Comparison of ENCODE assay signal across 8 mouse cellular contexts in the genomic region with DNA sequence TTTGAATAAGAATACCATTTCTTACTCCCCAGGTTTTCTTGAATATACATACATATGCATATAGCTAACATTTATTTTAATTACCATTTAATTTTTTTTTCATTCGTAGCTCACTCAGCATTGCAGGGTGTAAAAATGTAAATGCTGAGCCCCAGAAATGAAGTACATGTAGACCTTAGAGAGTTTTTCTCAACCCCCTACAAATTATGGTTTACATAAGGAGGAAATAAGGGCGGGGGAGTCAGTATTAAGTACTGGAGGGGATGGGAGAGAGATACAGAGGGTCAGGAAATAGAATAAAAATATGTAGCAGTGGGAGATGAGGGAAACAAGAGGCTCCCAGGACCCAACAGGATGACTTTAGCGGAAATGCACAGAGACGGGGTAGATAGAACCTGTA.
DNase-seq lines count a peak whose midpoint lies in the region; ATAC-seq and TF ChIP-seq lines count a peak whose summit lies in the region.
"Had no signal": no experiment of that assay in that cellular context is flagged by ENCODE, and none has a peak within 500 bp of the region (broad histone marks: within the 10 kb centered on the region; RNA-seq: fewer than 3 reads in every experiment).

No protein-coding gene starts in this region.

- ATAC-seq in liver, embryonic 11.5 days (replicated peaks; ENCODE audit: low FRiP score), result no peak
- no peak; the same call in 1 of the 2 replicates for ATAC-seq in forebrain, embryonic 16.5 days
- no peak for ATAC-seq in limb, embryonic 14.5 days (ENCODE audit: low FRiP score, low read depth)

- 31% methylated on average over 4 of the region's 4 CpGs for WGBS in liver, embryonic 11.5 days
- 32% methylated on average over 4 of the region's 4 CpGs for WGBS in forebrain, embryonic 16.5 days
- 40% methylated on average over 4 of the region's 4 CpGs for WGBS in limb, embryonic 14.5 days
- 30% methylated on average over 4 of the region's 4 CpGs for WGBS in olfactory bulb, adult 2 months

- H3K4me3 ChIP-seq in liver, embryonic 11.5 days (ENCODE audit: low read depth, low read length), result no peak overlapping the region
- no peak overlapping the region for H3K4me3 ChIP-seq in forebrain, embryonic 16.5 days (replicated peaks; ENCODE audit: low read length)
- H3K4me3 ChIP-seq in limb, embryonic 14.5 days (replicated peaks; ENCODE audit: low read length), result peak overlapping the region; percentile 11; the same call in 1 of the 2 replicates
- no peak overlapping the region for H3K4me3 ChIP-seq in olfactory bulb, adult 2 months (ENCODE audit: insufficient read depth, low read depth, low read length)

- no peak overlapping the region for H3K9ac ChIP-seq in liver, embryonic 11.5 days (ENCODE audit: low read depth, low read length)
- no peak overlapping the region for H3K9ac ChIP-seq in forebrain, embryonic 16.5 days (replicated peaks; ENCODE audit: low read depth, low read length)
- H3K9ac ChIP-seq in limb, embryonic 14.5 days (ENCODE audit: low read depth, low read length, severe bottlenecking), result peak overlapping the region; percentile 18; the same call in 1 of the 2 replicates
- H3K9ac ChIP-seq: liver, embryonic 14.5 days had no signal

- TF ChIP-seq POLR2A in limb, embryonic 14.5 days (IDR thresholded peaks at IDR 0.05; ENCODE audit: borderline replicate concordance, extremely low read depth, insufficient read depth, insufficient read length), result no peak
- no peak for TF ChIP-seq POLR2A in olfactory bulb, adult 2 months (IDR thresholded peaks at IDR 0.05; ENCODE audit: insufficient read depth, low read depth, low read length)

- TF ChIP-seq CTCF in olfactory bulb, adult 2 months (IDR thresholded peaks at IDR 0.05; ENCODE audit: insufficient read depth, low read depth, low read length), result no peak

- no peak for DNase-seq in liver, embryonic 11.5 days (ENCODE audit: low spot score)
- DNase-seq in liver, result no peak
- DNase-seq in limb, embryonic 14.5 days (ENCODE audit: low spot score), result no peak
- no peak for DNase-seq in right cerebral cortex, postnatal 10 days (ENCODE audit: low spot score in 2 of 2)
- DNase-seq in MN1 (ENCODE audit: low spot score), result no peak

- no peaks in the 10 kb centered on the region for H3K9me3 ChIP-seq in liver, embryonic 11.5 days (ENCODE audit: control insufficient read depth, low read length)
- H3K9me3 ChIP-seq in forebrain, embryonic 16.5 days (ENCODE audit: control insufficient read depth, low read length), result no peaks in the 10 kb centered on the region
- no peaks in the 10 kb centered on the region for H3K9me3 ChIP-seq in limb, embryonic 14.5 days (ENCODE audit: control insufficient read depth, low read length)

- peak overlapping the region; percentile 0; the same call in 1 of the 2 replicates for H3K4me2 ChIP-seq in liver, embryonic 11.5 days
- peak overlapping the region; percentile 50 for H3K4me2 ChIP-seq in forebrain, embryonic 16.5 days (ENCODE audit: low read length)
- H3K4me2 ChIP-seq in limb, embryonic 14.5 days (replicated peaks; ENCODE audit: low read depth, low read length, severe bottlenecking), result peak overlapping the region; percentile 39

- no peaks in the 10 kb centered on the region; the same call in none of the 2 replicates for H3K4me1 ChIP-seq in liver, embryonic 11.5 days (replicated peaks; ENCODE audit: control insufficient read depth, insufficient read depth, low read length)
- peaks cover 20% of the 10 kb centered on the region for H3K4me1 ChIP-seq in forebrain, embryonic 16.5 days (replicated peaks; ENCODE audit: control insufficient read depth, insufficient read depth, low read length)
- peaks cover 24% of the 10 kb centered on the region for H3K4me1 ChIP-seq in limb, embryonic 14.5 days (ENCODE audit: control insufficient read depth, insufficient read depth, low read length)
- peaks cover 3% of the 10 kb centered on the region for H3K4me1 ChIP-seq in olfactory bulb, adult 2 months (ENCODE audit: control insufficient read depth, insufficient read depth, low read length)

- H3K27ac ChIP-seq in liver, embryonic 11.5 days (ENCODE audit: low read depth, low read length), result no peak overlapping the region
- peak overlapping the region; percentile 95 for H3K27ac ChIP-seq in forebrain, embryonic 16.5 days (ENCODE audit: low read length)
- peak overlapping the region; percentile 79 for H3K27ac ChIP-seq in limb, embryonic 14.5 days (replicated peaks; ENCODE audit: low read depth, low read length)
- peak overlapping the region; percentile 87 for H3K27ac ChIP-seq in olfactory bulb, adult 2 months (ENCODE audit: insufficient read depth, low read depth, low read length)
- H3K27ac ChIP-seq: liver, embryonic 14.5 days had no signal

- no peaks in the 10 kb centered on the region for H3K27me3 ChIP-seq in liver, embryonic 11.5 days (replicated peaks; ENCODE audit: control insufficient read depth, insufficient read depth, low read length)
- no peaks in the 10 kb centered on the region for H3K27me3 ChIP-seq in forebrain, embryonic 16.5 days (replicated peaks; ENCODE audit: control insufficient read depth, insufficient read depth, low read length)
- no peaks in the 10 kb centered on the region for H3K27me3 ChIP-seq in limb, embryonic 14.5 days (ENCODE audit: control insufficient read depth, insufficient read depth, low read length)

- no peaks in the 10 kb centered on the region for H3K36me3 ChIP-seq in liver, embryonic 11.5 days (ENCODE audit: control insufficient read depth, insufficient read depth, low read length)
- H3K36me3 ChIP-seq in forebrain, embryonic 16.5 days (ENCODE audit: control insufficient read depth, insufficient read depth), result no peaks in the 10 kb centered on the region
- H3K36me3 ChIP-seq in limb, embryonic 14.5 days (ENCODE audit: control insufficient read depth, insufficient read depth, low read length), result no peaks in the 10 kb centered on the region

Comparison
In these comparisons a context has a peak if more than half of its experiments do, and no peak if none do; other contexts are left out.
1. H3K4me2 ChIP-seq: peak in every context shown above with its lines; median percentile 50 in forebrain, embryonic 16.5 days; 39 in limb, embryonic 14.5 days; 0 in liver, embryonic 11.5 days.